Mouse (Mus musculus): ENCODE measurements around the gene Atrn.

Atrn gene

DNA sequence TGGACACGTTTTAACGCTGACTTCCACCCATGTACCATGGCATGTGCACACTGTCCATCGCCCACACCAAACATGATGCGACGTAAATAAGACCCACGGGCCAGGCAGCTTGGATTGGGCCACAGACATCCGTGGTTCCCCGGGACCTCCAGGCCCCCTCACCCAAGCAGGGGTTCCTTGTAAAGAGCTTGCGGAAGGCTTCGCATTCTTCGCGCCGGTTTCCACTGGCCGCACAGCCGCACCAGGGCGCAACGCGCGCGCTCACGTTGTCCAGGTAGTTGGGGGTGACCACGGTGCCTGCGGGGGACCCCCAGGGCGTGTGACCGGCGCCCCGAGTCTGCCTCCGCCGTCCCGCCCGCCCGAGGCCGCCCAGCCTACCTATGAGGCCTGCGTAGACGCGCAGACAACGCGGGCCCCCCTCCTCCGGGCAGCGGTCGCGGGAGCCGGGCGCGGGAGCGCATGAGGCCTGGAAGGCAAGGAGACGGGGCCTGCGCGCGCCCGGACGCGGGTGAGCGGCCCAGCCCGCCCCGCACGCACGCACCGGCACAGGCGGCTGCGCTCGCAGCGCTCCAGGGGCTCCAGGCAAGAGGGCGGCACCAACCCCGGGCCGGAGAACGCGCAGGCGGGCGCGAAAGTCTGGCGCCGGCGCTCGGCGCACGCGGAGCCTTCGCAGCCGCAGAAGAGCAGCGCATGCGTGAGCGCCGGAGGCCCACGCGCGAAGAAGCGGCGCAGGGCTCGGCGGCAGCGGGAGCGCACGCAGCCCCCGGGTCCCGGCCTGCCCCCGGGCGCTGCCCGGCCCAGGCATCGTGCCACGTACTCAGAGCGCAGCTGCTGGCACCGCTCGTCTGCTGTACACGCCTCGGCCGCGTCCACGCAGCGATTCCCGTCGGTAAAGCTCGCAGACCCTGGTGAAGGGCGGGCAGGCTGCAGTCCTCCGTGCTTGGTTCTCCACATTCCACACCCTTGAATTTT, 134.8 kb downstream of the Atrn start:
- peak; percentile 84 to 88 for DNase-seq (ENCODE audit: low spot score in 2 of 2)

DNA sequence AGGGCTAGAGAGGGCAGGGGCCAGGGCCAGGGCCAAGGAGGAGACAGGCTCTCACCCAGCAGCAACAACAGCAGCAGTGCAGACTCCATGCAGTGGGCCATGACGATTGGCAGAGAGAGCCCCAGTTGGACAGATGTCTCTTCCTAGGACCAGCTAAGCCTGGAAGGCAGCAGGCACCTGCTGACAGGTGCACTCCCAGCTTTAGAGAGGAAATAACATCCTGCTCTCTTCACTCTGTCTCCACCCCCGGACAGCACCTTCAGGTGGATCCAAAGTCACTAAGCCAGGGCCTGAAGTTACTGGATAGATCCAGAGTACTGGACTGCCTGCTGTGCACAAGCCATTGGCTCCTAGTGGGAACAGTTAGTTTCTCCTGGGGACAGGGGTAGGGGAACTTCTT, 136.7 kb downstream of the Atrn start, which contains the start of gene Gfra4:
TSS of gene Gfra4 (minus strand) at position 101 of the 400 bp plus-strand sequence.
- DNase-seq (ENCODE audit: low spot score in 2 of 2), result no peak

DNA sequence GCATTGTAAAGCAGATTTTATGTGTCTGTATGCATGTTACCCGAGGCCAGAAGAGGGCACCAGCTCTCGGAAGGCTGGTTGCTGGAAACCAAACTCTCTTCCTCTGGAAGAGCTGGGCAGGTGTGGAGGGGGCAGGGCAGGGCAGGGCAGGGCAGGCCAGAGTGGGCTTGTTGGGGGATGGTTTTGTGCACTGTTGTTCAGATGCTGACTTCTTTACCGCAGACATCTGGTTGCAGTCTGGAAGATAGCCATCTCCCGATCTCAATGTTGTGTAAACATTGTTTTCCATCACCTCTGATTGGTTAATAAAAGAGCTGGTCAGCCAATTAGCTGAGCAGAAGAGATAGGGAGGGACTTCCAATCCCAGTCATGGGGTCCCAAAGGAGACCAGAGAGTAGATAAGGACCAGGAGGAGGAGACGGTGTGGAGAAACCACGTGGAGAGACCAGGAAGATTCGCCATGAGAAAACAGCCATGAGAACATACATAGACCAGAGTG, 138.1 kb downstream of the Atrn start:
- no peak for DNase-seq (ENCODE audit: low spot score in 2 of 2)

DNA sequence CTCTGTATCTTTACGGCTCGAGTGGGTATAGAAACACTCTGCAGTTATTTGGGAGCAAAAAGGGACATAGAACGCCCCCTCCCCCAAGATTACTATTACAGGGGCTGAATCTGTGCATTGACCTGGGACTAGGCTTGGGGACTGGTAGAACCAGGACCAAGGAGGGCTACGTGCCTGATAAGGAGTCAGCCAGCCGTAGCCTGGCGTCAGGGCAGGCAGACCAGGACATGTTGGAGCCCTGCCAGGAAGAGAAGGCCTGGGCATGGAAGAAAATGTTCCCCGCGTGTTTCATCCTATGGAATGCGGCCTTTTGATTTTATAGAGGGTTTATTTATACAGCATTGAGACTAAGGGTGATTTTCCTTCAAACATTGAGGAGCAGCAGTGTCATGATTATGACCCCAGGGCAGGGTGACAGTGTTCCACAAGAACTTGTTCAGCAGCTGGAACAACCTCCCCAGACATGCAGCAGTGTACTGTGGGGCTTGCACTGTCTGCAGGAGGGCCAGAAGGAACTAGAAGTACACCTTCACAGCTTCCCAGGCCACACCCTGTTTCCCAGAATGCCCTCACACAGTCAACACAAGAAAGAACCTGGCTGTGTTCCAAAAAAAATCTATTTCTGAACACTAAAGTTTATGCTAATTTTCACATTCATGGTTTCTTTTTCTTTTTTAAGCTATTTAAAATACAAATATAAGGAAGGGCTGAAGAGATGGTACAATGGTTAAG, 138.9 kb downstream of the Atrn start:
- no peak for DNase-seq (ENCODE audit: low spot score in 2 of 2)

DNA sequence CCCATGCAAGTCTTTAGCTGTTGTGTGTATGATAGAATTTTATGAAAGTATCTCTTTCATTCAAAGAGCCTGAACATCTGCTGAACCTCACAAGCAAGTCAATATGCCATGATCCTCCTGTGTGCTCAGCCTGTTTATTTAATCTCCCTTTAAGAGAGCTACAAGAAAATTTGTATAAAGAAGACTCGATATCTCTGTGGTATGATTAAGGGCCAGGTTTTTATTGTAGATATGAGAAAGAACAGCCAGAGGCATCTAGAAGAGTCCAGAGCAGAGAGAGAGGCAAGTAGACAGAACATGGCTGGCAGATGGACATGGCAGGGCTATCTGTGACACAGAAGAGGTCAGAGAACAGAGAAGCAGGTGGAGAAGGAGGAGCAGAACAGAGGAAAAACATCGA, 139.7 kb downstream of the Atrn start:
- no peak for DNase-seq (ENCODE audit: low spot score in 2 of 2)

DNA sequence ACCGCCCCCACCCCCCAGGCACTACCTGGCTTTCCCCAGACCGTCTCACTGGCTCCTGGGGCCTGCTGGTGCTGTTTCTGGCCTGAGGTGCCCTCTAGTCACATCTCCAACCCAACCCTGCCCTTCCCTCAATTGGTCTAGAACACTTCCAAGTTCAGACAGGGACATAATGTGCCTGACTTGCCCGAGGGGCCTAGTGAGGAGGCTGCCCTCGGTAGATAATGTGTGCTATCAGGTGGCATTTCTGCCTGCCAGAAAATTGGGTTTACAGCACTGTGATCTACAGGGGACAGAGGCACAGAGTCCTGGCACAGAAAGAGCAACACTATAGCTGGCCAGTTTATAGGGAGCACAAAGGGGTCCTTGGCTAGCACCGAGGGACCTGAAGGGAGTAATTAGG, 145.7 kb downstream of the Atrn start:
- DNase-seq (ENCODE audit: low spot score in 2 of 2), result no peak

DNA sequence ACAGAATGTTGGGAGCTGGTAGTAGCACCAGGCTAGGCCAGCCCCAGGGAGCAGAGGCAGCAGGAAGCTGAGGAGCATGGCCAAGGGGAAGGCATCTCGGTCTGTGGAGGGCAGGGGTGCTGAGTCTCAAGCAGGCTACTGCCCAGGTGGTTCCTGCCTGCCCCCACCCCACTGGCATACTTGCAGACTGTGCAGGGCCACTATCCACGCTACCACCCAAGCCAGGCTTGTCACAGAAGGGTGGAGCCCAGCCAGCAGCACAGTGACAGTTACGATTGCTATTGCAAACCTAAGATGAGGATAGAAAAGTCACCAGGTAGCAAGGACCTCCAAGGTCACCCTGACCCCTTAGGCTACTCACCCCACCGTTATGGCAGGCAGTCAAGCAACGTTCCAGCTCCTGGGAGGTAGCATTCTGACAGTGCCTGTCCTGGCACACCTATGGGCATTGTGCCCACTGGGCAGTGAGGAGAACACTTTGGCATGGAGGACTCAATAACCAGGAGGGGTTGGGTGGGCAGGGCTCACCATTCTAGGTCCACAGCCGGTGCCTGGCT, 146.6 kb downstream of the Atrn start:
- no peak for DNase-seq (ENCODE audit: low spot score in 2 of 2)

DNA sequence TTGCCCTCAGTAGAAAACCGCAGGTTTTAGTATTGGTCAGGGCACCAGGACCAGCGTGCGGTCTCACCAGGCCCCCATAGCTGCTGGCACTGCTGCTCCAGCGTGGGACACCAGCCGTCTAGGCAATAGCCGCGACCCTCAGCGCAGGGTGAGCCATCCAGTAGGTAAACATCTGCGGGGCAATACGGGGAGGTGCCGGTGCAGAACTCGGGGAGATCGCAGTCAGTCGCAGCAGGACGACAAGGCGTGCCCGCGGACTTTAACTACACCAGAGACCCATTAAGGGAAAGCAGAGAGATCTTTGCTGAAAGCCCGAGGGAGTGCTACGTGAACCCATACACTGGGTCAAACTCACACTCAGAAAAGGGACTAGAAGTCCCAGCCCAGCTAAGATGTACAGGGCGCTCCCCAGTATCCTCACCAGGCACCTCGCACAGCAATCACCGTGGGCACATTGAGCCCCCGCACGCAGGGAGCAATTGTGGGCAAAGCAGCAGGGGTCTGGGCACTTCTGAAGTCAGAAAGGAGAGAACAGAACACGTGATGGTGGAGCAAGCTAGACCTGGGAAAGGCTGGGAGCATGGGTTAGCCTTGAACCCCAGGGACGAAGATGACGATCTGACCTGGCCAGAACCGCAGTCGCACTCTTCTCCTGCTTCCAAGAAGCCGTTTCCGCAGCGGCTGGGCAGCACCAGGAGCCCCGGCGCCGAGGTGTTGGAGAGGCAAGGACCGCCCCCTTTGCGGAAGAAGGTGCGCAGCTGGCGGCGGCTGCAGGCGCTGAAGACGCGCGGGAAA, 147.8 kb downstream of the Atrn start:
- DNase-seq (ENCODE audit: low spot score in 2 of 2), result no peak

DNA sequence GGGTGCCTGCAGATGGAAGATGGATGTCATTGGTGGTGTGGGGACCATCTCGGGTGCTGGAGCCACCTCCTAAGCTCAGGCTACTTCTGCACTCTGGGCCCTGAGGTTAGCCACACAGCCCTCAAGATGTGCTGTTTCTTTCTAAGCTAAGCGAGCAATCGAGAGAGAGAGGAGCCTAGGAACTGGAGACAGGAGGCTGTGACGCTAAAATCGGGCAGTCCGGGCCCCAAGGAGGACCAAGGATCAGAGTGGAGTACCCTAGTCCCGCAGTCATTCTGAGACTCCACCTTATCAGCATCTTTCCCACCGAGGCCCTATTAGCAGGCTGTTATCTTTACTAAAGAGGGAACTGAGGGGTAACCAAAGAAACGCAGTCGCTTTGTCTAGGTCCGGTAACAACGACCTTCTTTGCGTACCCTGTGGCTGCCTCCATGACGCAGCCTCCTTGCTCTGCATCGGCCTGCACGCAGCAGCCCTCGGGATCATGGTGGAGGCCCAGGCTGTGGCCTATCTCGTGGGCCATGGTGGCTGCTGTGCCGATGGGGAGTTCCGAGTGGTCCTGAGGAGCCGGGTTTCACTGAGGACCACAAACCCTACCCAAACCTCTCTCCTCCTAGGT, 148.5 kb downstream of the Atrn start:
- no peak for DNase-seq (ENCODE audit: low spot score in 2 of 2)

DNA sequence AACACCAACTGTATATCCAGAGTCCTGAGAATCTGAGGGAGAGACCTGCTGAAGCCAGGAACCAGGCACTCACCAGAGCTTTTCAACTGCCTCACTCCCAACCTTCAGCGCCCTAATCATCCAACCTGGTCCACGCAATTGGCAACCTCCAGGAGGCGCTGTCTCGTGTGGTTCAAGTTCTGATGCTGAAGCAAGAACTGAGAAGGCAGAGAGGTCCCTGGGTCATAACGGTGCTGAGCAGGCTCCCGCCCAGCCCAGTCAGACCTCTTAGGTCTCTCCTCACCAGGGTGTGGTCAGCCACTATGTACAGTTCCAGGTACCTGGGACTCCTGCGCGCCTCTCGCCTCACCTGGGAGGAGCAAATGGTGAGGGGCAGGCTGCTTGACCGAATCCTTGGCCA, 149.3 kb downstream of the Atrn start:
- no peak for DNase-seq (ENCODE audit: low spot score in 2 of 2)

DNA sequence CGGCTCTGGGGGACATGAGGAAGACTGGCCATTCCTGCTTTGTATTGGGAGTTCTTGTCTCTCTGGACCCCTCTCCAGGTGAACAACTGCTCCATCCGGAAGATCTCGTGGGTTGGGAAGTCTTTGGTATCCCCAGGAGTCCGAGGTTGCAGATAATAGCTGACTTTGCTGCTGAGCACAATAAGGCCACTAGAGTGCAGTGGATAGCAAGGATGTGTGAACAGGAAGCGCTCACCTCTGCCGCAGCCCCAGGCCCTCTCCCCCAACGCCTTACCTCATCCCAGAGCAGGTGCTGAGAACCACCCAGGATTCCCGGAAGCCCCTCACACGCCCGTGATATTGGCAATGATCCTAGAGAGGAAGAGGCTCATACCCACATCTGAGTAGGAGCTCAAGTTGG, 149.9 kb downstream of the Atrn start:
- no peak for DNase-seq (ENCODE audit: low spot score in 2 of 2)

DNA sequence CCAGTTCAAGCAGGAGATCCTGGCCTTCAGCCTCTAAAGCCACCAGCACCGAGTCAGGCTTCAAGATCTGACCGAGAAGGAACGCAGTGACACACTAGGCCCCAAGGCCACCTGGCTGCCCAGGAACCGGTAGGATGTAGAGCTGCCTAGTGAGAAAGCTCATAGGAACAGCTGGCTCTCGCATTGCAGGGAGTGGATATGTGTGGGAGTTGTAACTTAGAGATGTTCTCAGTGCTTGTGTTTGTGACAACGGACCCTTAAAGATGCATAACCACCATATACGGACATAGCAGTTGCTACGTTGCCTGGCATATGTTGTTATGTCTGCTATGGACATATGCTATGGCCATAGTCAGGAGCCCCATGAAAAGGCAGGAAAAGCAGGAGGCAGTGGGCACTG, 152.4 kb downstream of the Atrn start:
- DNase-seq (ENCODE audit: low spot score in 2 of 2), result no peak

DNA sequence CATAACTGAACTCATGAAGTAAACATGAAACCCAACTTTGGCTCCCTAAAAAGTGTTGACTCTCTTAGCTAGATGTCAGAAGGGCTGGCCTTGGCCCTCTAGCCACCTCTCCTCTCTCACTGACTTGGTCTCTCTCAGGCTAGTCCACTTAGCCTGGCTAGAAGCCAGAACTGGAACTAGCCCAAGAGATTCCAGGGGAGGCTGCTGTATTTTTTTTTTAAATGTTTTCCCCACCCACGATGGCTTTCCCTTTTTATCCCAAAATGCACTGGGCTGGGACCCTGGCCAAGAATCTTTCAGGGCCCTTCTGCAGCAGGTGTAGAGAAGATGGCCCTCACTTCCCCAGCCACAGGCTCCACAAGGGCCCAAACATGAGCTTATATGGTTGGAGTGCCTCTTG, 153.1 kb downstream of the Atrn start:
- DNase-seq (ENCODE audit: low spot score in 2 of 2), result no peak

DNA sequence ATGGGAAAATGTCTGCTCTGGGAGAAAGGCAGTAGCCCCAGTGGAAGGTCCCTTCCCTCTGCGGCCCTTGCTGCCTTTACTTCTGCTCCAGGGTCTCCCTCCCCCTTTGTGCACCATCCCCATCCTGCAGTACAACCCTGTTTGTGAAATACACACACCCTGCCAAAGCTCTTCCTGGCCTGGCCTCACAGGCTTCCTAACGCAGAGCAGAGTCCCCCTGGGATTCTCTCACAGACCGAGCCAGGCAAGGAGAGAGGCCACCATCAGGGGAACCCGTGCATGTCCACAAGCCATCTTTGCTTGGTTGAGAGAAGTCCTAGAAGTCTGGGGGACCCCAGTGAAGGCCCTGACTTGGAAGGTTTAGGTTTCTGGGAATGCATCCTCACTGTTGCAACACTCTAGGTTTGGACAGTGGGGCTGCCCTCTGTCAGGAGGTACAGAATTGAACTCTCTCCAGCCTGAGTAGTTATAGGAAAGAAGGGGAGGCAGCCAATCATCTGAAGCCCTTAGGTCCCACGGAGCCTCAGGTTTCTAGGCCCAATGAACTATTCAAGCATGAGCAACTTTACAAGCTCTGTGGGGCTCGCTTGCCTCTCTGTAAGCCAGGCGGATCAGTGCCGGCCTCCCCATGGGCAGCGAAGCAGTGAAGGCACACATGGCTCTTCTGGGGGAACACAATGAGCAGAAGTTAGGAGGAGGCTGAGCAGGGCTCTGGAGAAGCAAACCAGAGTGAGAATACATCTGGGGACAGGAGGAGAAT, 153.7 kb downstream of the Atrn start:
- DNase-seq (ENCODE audit: low spot score in 2 of 2), result no peak

DNA sequence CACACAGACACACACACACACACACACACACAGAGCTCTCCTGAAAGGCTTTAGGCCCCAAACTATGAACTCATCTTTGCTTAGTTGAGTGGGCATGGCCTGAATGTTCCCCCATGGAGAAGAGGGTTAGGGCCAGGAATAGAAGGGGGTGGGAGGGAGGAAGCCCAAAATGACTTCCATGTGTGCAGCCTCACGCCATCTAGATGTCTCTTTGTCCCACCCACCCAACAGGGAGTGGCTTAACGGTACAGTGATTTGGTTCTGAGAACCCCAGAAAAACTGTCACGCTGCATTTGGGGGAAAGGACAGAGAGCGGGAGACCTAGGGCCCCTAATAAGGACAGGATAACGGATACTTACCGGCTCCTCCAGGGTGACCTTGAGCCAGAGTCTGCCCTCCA, 154.5 kb downstream of the Atrn start:
- DNase-seq (ENCODE audit: low spot score in 2 of 2), result no peak

DNA sequence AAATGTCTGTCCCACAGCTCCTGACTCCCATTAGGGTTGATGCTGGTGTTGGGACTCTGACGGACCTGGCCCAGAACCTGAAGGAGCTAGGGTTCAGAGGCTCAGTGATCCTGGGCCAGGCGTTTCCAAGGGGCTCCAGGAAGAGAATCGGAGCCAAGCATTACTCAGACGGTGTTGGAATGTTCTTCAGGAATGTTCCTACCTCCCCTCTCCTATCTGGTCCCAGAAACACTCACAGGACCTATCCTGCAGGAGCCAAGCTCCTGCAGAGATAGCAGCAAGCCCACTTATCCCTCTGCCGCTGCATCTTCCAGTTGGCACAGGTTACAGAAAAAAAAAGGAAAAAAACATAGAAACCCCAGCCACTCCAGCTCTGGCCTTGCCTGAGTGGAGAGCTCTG, 155.3 kb downstream of the Atrn start:
- no peak for DNase-seq (ENCODE audit: low spot score in 2 of 2)

DNA sequence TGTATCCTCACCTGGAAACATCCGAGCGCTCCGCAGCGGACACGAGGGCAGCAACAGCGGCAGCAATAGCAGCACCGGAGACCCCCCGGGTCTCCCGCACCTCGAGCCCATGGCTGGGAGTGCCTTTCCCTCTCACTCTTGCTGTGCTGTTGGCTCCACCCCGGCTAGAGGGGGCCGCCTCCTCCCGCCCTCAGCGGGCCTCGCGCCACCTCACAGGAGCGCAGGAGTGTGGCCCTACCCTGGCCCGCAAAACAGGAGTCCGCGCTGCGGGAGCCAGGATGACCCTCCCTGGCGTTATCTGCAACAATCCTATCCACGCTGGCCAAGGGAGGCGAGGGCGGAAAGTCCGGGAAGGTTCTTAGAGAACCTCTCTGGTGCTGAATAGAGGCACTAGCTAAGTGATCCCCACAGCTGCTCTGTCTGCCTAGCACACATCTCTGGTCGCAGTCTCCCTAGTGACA, 157.1 kb downstream of the Atrn start, which contains the start of gene Adam33:
TSS of gene Adam33 (minus strand) at position 411 of the 461 bp plus-strand sequence.
- DNase-seq (ENCODE audit: low spot score in 2 of 2), result no peak

DNA sequence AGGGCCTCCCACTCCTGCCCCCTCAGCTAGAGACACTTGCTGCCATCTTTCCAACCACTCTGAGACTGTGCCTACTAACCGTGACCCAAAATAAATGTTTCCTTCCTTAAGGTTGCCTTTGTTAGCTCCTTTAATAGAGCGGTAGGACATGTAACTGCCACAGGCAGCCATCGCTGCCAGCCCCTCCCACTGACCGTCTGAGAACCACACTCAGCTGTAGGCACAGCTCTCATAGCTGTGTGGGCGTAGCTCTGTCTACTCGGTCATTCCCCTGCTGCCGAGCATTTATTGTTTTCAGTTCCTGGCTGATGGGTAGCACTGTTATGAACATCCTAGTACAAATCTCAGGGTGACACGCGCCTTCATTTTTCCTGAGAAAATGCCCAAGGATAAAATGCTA, 160.0 kb downstream of the Atrn start:
- DNase-seq (ENCODE audit: low spot score in 2 of 2), result peak in 1 of 2 experiments; percentile 40

DNA sequence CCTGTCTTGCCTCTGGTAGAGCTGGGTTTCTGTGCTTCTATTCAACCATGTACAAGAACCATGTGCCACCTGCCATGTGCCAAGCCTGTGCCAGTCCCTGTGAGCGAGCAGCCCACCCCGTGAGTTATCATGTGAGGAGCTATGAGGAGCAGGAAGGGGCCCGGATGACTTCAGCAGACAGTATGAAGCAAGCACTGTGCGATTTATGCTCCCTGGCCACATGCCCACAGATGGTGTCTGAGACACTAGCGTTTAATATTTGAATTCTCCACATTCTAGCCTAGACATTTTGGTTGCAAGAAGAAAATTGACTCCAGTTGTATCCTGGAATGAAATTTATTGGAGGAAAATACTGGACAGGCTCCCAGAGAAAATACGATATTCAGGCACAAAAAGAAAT, 161.2 kb downstream of the Atrn start:
- no peak for DNase-seq (ENCODE audit: low spot score in 2 of 2)

DNA sequence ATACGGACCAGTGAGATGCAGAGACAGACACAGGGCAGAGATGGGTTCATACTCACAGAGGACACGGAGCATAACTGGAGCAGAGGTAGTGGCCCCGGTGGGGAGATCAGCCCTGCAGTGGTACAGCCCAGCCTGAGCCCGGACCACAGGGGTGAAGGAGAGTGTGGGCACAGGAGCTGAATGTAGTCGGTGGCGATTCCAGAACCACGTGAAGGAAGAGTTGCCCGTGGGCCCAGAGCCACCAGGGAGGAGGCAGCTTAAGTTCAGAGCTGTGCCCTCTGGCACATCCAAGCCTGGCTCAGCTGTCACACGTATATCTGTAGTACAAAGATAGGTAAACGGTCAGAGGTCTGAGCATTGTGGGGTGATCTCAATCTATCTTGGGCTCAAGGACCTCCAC, 166.2 kb downstream of the Atrn start:
- DNase-seq (ENCODE audit: low spot score in 2 of 2), result no peak
